Mouse (Mus musculus) spleen, postnatal 4 days (tissue): ENCODE data around the gene Psmd1.

Source experiments
- DNase-seq, 2 experiments: peaks; one replicate each; pipeline ENCODE4 v3.0.0; 2022; ENCODE audit warnings: low spot score in 2 of 2

Psmd1 gene

DNA sequence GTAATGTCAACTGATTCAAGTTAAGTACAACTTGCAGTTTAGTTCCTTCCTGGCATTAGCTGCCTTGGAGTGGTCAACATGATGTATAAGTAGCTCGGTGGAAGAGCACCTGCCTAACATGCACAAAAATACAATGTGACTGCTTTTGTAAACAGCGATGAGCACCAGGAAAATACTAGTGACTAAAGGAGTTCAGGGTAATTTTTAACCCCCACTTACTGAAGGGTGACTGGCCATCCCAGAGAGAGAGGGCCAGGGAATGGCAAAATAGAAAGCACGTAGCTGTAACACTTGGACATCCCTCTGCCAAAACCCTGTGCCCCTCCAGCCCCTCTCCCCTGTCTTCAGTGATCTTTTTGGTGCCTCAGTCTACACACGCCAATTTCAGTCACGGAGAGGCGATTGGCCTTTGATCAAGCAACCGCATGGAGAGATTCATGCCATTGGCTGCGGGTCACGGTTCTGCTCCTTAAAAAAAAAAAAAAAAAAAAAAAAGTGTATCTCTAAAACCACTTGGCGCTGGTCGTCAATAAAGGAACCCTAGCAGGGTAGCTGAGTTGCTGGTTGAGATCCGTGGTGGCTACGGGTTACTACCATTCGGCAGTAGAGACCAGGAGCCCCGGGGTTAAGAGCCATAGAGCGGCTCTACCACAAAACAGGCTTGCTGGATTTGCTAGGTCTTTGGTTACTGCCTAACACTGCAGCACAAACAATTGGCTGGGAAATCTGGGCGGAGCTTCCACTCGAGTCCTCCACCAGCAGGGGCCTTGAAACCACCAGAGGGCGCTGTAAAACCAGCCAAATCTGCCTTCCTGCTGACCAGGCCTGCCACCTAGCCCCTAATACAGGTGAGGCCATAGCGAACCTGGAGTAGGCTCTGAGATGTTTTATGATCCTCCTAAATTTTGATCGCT lies 5.1 kb upstream of the Psmd1 start:
- DNase-seq: peak; percentile 89 to 96

DNA sequence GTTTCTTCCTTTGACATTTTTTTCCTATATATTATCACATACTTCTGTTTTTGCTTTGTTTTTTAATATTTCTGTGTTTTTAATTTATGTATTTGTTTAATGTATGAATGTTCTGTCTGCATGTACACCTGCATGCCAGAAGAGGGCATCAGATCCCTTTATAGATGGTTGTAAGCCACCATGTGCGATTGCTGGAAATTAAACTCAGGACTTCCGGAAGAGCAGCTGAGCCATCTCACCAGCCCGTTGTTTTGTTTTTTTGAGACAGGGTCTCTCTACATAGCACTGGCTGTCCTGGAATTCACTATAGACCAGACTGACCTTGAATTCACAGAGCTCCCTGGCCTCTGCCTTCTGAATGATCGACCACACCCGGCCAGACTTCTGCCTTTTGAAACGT lies 1.7 kb upstream of the Psmd1 start:
- DNase-seq: no peak

DNA sequence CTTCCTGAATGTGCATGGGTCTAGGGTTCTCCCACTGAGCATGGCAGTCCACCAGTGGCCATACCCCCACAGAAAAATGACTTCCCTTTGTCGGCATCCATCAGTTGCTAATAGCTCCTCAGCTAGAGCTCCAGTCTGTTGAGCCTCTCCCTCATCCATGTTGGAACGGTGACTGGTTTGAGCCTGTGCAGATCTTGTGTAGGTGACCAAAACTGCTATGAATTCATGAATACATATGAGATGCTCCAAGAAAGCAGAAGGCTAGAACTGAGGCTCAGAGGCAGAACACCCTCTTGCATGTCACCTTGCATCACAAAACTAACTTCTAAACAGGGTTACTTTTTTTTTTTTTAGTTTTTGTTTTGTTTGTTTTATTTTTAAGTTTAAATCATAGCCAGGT lies 12.4 kb downstream of the Psmd1 start:
- no peak for DNase-seq

DNA sequence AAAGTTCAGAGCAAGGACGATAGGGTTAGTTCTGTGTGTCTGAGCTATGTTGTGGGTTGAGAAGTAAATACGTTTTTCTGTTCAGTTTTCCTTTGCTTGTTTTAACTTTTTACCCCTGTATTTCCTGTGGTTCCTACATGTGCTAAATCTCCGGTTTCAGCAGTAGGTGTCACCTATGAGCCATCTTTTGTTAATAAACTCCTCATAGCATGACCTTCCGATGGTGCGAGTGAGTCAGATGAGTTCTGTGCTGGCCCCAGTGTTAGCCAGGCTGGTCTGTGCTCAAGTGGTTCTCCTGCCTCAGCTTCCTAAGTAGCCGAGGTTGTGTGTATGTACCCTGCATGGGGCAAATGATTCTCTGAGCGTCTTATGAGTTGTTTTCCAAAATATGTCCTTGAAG lies 30.2 kb downstream of the Psmd1 start:
- DNase-seq: no peak

DNA sequence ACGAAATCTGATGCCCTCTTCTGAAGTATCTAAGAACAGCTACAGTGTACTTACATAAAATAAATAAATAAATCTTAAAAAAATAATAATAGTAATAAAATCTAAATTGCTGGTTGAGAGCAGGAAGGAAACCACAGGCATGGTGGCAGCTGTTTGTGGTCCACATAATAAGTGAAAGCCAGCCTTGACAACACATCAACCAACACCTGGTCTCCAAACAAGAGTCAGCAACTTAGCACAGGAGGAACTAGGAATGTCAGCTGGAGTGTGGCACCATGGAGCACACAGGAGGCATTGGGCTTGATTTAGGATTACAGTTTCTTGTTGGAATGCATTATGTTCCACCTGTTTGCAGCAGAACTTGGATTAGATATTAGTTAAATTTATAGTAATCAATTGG lies 40.9 kb downstream of the Psmd1 start:
- DNase-seq: no peak

DNA sequence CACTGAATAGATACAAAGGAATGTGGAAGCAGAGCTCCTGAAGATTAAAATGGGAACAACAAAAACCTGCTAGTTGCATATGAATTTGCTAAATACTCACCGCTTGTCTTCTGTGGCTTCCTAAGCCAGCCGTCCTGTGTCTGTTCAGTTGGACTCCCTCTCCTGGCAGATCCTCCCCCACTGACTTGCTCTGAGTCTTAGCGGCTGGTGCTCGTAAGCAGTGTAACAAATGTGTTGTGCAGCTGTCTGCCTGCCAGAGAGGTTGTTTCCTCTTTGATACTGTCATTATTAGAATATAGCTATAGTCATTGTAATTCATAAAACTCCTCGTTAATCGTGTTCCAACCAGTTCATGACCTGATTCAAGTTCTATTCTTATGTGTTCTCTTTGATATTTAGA lies 47.6 kb downstream of the Psmd1 start, which contains the start of gene Htr2b:
Gene Htr2b (minus strand): TSS at position 192 of the 400 bp plus-strand sequence.
- DNase-seq: no peak

DNA sequence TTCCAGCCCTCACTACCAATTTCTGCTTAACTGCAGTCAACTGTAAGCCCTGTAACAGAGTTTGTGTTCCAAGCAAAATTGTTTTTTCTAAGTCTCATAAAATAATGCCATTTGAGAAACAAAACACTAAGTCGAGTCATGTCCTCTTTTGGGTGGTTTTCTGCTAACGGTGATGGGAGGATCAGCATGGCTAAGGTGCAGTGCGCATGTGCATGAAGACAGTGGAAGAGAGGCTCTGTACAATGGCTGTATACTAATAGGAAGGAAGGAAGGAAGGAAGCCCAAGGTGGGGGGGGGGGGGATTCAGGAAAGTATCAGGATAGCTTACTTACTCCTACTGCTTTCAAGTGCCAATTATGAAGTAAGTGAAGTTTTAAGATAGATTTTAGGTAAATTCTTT lies 50.0 kb downstream of the Psmd1 start:
- DNase-seq: no peak

DNA sequence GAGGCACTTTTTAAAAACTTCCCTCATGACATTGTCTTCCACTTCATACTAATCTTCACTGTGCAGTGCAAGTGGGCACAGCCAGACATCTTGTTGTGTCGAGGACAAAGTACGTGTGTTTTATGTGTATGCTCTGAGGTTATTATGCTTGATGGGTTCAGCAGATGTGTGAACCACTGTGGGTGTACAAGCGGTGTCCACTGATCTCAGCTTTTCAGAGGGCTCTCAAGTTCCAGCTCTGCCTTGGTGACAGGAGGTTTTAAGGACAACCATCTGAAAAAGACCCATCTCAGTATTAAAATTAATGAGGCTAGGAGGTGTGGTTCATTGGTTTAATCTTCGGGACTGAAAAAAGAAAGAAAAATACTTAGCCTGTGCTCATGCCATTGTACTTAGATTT lies 55.4 kb downstream of the Psmd1 start:
- DNase-seq: no peak

DNA sequence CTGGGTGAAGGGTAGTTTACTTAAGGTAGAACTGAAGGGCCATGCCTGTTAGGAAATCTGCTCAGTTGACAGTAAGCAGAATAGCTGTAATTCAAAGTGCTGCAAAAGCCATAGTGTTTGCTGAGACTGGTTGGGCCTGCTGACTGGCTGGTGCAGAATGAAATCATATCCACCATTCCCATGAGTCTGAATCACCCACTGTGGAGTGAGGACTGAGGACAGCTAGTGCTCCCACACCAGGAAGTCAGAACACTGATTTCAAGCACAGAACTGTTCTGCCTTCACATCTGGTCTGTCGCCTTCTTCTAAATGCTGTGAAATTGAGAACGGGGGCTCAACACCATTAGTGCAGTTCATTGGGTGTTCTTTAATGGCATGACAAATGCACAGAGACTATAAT lies 61.8 kb downstream of the Psmd1 start:
- DNase-seq: no peak

DNA sequence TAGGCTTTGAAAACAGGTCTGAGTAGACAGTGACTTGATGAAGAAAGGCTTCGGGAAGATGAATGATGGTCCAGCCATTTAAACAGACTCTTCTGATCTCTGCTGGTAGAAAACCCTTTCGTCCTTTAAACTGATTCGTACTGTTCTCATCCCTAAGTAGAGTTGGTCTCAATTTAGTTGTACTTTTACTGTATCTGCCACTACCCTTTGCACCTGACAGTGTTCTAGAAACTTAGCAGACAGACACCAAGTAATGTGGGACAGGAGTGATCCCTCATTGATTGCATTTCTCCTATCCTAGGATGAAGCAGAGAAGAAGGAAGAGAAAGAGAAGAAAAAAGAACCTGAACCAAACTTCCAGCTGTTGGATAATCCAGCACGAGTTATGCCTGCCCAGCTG lies 69.2 kb downstream of the Psmd1 start, which contains the start of gene Gm21972:
Gene Gm21972 (plus strand): TSS at position 301 of the 400 bp plus-strand sequence.
- no peak for DNase-seq

DNA sequence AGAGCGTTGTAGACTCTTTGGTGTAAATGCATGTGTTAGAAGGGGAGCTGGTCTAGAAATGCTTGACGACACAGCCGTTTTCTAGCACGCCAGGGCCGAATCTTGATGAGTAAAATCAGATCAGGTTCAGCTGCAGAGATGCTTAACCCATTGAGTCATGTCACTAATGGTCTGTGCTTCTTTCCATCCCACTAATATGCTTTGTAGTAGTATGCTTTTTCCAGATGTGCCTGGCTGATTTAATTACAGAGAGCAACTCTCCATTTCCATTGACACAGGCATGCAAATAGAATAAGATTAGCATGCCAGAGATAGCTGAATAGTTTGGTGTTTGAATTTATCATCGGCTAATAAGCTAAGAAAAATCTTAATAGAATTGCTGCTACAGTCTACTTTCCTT lies 71.1 kb downstream of the Psmd1 start:
- DNase-seq: no peak

DNA sequence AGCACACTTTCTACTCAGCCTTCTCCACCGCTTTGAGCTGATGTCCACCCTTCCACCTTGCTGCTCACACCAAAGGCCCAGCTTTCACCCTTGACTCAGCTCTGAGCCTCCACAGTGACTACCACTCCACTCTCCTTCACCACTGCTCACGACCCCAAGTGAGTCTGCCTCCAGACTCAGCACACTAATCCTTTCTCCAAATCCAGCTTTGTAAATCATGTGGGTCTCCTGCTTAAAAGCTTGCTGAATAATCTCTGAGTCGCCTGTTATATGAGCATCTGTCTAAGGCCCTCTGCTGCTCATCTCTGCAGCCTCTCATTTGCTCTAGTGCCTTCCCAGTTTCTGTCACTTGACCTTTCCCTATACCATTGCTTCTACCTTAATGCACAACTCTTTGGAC lies 76.9 kb downstream of the Psmd1 start:
- DNase-seq: no peak

DNA sequence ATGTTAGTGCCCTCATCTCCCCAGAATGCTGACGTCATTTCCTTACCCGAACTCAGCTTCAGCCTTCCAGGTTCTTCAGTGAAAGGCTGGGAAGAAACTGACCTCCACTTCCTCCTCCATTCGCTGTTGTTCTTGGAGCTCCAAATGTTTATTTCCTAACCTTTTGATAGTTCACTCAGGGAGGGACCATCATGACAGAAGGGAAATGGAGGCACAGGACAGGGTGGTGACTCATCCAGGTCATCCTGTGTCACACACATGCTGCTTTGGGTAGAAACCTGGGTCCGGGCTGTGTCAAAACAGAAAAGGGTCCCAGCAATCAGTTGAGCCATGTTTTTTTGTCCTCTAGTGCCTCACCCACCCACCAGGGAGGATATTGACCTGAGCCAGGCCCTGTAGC lies 79.0 kb downstream of the Psmd1 start:
- DNase-seq: no peak

DNA sequence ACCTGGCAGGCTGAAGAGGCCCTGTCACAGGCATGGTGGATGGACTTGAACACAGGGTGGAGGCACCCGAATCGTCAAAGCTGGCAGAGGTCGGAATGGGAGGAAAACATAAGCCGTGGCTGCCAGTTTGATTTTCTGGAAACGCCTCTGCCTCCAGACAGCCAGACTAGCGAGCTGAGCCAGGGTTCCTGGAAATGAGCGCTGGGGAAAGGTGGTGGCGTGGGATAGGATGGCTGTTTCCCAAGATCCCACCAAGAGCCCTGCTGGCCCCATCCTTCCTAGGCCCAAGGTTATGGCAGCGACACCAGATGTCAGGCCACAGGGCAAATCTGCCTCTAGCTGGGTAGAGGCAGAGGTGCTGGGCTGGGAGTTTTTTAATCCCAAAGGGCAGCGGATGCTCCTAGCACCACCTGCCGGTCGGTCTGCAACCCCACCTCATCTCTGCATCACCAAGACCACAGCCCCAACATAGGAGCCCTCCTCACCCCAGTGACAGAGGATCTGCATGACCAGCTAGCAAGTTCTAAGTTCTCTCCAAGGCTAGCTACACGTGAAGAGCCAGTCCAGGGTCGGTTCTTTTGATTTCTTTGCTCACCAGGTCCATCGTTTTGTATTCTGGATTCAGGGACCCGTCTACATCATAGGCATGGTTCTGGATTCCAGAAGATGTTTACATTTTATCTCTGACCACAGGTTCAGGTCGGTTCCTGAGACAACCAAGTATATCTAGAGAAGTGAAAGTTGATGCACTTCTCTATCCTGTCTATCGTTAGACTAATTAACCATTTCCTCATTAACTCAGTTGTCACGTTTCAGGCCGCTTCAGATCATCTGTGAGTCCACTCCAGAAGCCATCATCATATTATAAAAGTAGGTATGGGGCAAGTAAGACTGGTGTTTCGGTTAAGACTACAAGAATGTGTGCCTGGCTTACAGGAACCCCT lies 80.1 kb downstream of the Psmd1 start:
- DNase-seq: no peak

DNA sequence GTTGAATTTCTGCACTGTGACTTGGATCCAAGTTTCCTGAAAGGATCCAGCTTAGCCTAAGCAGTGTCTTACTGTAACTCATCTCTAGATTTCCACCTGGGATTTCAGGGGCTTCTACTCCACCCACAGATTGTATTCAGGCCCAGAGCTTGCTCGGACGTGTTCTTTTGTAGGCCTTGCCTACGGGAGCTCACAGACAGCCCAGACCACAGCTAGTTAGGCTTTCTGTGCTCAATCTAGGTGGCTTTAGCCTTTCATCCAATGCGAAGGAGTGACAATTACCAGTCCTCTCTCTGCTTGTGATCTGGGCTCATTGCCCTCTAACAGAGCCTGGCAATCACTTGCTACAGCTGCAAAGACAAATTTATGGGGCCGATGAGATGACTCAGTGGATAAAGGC lies 82.1 kb downstream of the Psmd1 start:
- DNase-seq: no peak

DNA sequence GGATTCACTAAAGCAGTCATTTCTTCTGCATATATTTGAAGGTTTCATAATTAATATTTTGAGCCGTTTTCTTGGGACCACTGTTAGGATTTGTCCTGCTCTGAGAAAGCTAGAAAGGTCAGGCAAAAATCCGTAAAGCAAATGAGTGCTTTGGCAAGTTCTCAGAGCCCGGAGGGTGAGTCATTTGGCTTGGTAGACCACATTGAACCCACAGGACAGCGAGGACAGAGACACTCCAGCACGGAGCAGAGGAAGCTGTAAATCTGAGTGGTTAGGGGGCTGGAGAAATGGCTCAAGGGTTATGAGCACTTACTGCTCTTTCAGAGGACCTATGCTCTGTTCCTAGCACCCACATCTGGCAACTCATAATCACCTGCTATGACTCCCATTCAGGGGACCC lies 83.4 kb downstream of the Psmd1 start:
- DNase-seq: no peak

DNA sequence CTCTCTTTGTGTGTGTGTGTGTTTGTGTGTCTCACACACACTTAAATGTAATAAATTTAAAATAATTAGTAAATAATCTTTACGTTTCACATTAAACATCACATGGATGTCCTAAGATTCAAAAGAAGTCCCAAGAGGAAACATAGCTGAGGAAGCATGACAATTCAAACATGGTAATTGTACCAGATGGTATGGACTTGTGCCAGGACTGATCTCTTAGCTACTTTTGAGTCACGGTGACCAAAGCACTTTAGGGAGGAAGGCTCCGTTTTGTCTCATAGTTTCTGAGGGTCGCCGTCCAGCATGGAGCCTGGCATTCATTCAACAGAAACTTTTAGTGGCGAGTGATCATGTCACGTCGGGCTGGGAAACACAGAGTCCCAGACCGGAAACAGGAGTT lies 84.0 kb downstream of the Psmd1 start:
- no peak for DNase-seq

DNA sequence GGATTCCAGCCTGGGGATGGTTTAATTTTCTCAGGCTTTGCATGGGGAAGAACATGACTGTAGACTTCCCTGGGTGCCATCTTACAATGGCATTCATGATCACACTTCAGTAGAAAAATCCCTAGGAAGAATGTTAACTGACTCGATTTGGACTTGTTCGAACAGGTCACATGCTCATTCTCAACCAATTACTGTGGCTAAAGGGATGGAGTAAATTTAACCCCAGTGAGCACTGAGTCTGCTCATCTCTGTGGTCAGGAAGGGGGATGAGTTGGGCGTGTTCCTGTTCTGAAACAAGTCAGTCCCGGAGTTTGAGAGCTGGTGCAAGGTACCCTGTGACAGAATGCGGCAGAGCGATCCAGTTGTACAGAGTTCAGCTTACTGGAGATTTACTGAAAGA lies 86.7 kb downstream of the Psmd1 start:
- no peak for DNase-seq

DNA sequence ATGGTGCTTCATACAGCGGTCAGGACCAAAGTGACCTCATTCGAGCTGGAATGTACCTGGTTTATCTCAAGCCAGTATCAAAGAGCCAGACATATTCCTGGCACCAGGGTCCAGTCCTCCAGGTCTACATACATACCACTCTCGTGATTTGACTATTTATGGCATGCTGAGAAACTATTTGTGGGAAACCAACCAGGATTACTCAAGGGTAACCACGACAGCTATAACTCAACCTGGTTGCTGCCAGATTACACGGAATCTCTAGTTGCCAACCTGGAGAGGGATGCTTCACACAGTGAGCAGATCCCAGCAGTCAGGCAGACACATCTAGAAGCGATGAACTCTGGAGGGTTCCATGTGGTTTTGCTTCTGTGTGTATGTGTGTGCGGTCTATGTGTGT lies 87.2 kb downstream of the Psmd1 start:
- no peak for DNase-seq

DNA sequence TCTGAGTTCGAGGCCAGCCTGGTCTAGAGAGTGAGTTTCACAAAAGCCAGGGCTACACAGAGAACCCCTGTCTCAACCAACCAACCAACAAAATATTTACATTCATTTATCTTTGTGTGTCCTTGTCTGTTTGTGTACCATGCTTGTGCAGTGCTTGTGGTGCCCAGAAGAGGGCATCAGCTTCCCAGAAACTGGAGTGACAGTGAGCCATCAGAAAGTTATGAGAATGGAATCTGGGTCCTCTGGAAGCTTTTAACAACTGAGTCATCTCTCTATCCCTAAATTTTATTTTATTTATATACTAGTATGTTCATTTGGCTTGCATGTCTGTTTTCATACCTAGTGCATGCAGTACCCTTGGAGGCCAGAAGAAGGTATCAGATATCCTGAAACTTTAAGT lies 88.4 kb downstream of the Psmd1 start:
- DNase-seq: no peak

DNA sequence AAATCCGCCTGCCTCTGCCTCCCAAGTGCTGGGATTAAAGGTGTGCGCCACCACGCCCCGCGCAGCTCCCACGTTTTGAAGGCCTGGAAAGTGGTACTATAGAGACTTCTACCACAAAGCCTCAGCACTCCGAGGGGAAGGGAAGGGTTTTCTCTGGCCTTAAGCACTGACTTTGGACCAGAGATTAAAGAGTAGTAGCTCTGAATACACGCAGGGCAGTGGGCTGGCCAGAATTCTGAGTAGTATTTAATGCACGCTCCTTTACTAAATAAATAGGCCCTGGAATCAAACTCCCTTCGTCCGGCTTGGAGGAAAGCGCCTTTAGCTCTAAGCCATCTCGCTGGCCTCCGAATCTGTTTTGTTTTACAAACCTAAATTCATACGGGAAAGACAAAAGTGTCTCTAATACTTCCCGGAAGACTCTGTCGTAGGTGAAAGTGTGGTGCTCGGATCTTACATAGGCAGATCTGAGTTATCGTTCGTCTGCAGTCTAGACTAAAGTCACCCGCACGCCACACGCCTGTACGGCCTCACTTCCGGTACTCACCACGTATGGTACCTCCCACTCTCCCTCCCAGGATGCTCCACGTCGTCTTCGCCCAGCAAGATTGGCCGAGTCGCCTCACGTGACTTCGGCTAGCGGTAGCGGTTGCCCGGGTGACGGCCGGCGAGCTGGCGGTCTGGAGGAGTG lies 90.1 kb downstream of the Psmd1 start, which contains the start of gene Armc9:
Gene Armc9 (plus strand): TSS at position 648 of the 691 bp plus-strand sequence.
- DNase-seq: peak; percentile 95 to 96

DNA sequence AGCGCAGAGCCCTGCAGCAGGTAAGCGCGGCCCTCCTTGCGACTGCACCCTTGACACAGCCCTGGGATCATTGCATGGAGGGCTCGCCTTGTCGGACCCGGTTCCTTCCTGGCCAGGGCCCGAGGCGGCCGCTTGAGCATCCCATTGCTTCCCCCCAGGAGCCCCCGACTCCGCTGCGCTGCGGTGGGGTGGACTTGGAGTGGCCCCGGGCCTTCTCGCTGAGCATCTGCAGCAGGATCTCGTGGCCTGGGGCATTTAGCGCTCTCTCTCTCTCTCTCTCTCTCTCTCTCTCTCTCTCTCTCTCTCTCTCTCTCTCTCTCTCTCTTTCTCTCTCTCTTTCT lies 90.6 kb downstream of the Psmd1 start:
- DNase-seq: no peak
